24 mouse cellular contexts compared by ENCODE assay signal in genomic region chr5:89529391-89529790, GRCm38 (mm10). TPM values are rescaled to one million over a fixed set of nuclear protein-coding genes. Genes with fewer than 3 reads are reported as not detected.
"Had no signal": no experiment of that assay in that cellular context is flagged by ENCODE, and none has a peak within 500 bp of the region (broad histone marks: within the 10 kb centered on the region; RNA-seq: fewer than 3 reads in every experiment).

No protein-coding gene starts in this region.

- H3K4me2 ChIP-seq: lung, embryonic 15.5 days; midbrain, embryonic 11.5 days; midbrain, embryonic 13.5 days; midbrain, embryonic 15.5 days; neural tube, embryonic 13.5 days; neural tube, embryonic 15.5 days; stomach, embryonic 15.5 days had no signal

- DNase-seq: liver, postnatal 0 days; lung, adult 2 months; lung, postnatal 14 days; lung, postnatal 36 days; right cerebral cortex, postnatal 14 days; thymus, adult 2 months; thymus, postnatal 25 days; thymus, postnatal 4 days had no signal

- H3K9ac ChIP-seq: liver, postnatal 0 days; lung, embryonic 15.5 days; midbrain, embryonic 13.5 days; midbrain, embryonic 15.5 days; neural tube, embryonic 13.5 days; neural tube, embryonic 15.5 days; stomach, embryonic 15.5 days had no signal

- H3K4me1 ChIP-seq: megakaryocyte, embryonic 14.5 days; stomach, embryonic 15.5 days had no signal

- ATAC-seq: liver, postnatal 0 days; lung, postnatal 0 days; midbrain, embryonic 13.5 days; midbrain, embryonic 15.5 days had no signal

- H3K9me3 ChIP-seq: lung, embryonic 15.5 days; midbrain, embryonic 13.5 days; midbrain, embryonic 15.5 days; neural tube, embryonic 13.5 days; neural tube, embryonic 15.5 days; stomach, embryonic 15.5 days had no signal

- H3K27ac ChIP-seq: lung, embryonic 15.5 days; macrophage; midbrain, embryonic 13.5 days; midbrain, embryonic 15.5 days; neural tube, embryonic 13.5 days; neural tube, embryonic 15.5 days; stomach, embryonic 15.5 days; stomach, postnatal 0 days had no signal

- H3K36me3 ChIP-seq: lung, embryonic 15.5 days; midbrain, embryonic 13.5 days; midbrain, embryonic 15.5 days; neural tube, embryonic 13.5 days; neural tube, embryonic 15.5 days; stomach, embryonic 15.5 days had no signal

- H3K4me3 ChIP-seq: lung, embryonic 15.5 days; megakaryocyte, embryonic 14.5 days; midbrain, embryonic 13.5 days; midbrain, embryonic 15.5 days; myocyte; neural tube, embryonic 13.5 days; neural tube, embryonic 15.5 days; stomach, embryonic 15.5 days had no signal

- H3K27me3 ChIP-seq: midbrain, embryonic 15.5 days; stomach, embryonic 15.5 days had no signal

RNA-seq across cellular contexts. Expression of gene Npffr2, which starts 2.2 kb away (rescaled TPM):
- total RNA-seq: megakaryocyte progenitor cell, adult 5-6 weeks had no signal
- polyA plus RNA-seq: liver, postnatal 0 days; lung, embryonic 15.5 days; macrophage; midbrain, embryonic 11.5 days; myocyte; neural tube, embryonic 11.5 days; spleen, adult 2 months; stomach, embryonic 15.5 days; thymus, adult 2 months; urinary bladder, adult 2 months had no signal
